8 mouse cellular contexts compared by ENCODE assay signal in genomic region chr10:127165354-127165653, GRCm38 (mm10). TPM values are rescaled to one million over a fixed set of nuclear protein-coding genes. Genes with fewer than 3 reads are reported as not detected.
A peak's percentile ranks its signal among the peaks of the same experiment; 100 is the strongest.
DNase-seq lines count a peak whose midpoint lies in the region; ATAC-seq and TF ChIP-seq lines count a peak whose summit lies in the region.

No protein-coding gene starts in this region.

- ATAC-seq in forebrain, embryonic 15.5 days (replicated peaks) = peak; percentile 69
- ATAC-seq in liver, embryonic 14.5 days (ENCODE audit: insufficient read depth) = peak; percentile 49
- ATAC-seq in activated CD4-positive, CD25-positive, alpha-beta regulatory T cell, adult 4 months = no peak

- H3K27me3 ChIP-seq in E14TG2a.4 (ENCODE audit: insufficient read depth, low read length) = peaks cover 67% of the 10 kb centered on the region
- peaks cover 37% of the 10 kb centered on the region for H3K27me3 ChIP-seq in forebrain, embryonic 15.5 days
- peaks cover 24% of the 10 kb centered on the region for H3K27me3 ChIP-seq in liver, embryonic 14.5 days (ENCODE audit: control insufficient read depth, insufficient read depth, low read length)

- H3K4me1 ChIP-seq in E14TG2a.4 (replicated peaks; ENCODE audit: low read depth, low read length) = peaks cover 54% of the 10 kb centered on the region
- peaks cover 26% of the 10 kb centered on the region for H3K4me1 ChIP-seq in forebrain, embryonic 15.5 days
- H3K4me1 ChIP-seq in liver, embryonic 14.5 days (replicated peaks; ENCODE audit: control insufficient read depth in 2 of 2, insufficient read depth in 2 of 2, low read length in 1 of 2) = peaks cover 4 to 15% of the 10 kb centered on the region in 2 experiments

- DNase-seq in gastrocnemius, adult 2 months = no peak
- DNase-seq in gastrocnemius, postnatal 10 days = no peak
- no peak for DNase-seq in liver, embryonic 14.5 days (ENCODE audit: low read depth in 3 of 3, low spot score in 3 of 3)
- DNase-seq in left cerebral cortex, adult 8-10 months (ENCODE audit: low spot score in 2 of 2) = no peak
- no peak for DNase-seq in B cell, adult 2 months

- under 1% methylated on average over 41 of the region's 42 CpGs for WGBS in forebrain, embryonic 15.5 days
- under 1% methylated on average over 41 of the region's 42 CpGs for WGBS in liver, embryonic 14.5 days (ENCODE audit: insufficient replicate concordance)

- H3K27ac ChIP-seq in gastrocnemius, adult 2 months = peak overlapping the region; percentile 75
- H3K27ac ChIP-seq in forebrain, embryonic 15.5 days (replicated peaks) = peak overlapping the region; percentile 76
- H3K27ac ChIP-seq in liver, embryonic 14.5 days = no peak overlapping the region; the same call in 1 of the 2 replicates

- TF ChIP-seq CTCF in gastrocnemius, adult 2 months (IDR thresholded peaks at IDR 0.05) = no peak
- no peak for TF ChIP-seq CTCF in E14TG2a.4 (conservative IDR thresholded peaks at IDR 0.05; ENCODE audit: low read length)
- TF ChIP-seq CTCF in liver, embryonic 14.5 days (IDR thresholded peaks at IDR 0.05; ENCODE audit: low read depth) = no peak

- H3K36me3 ChIP-seq in E14TG2a.4 (ENCODE audit: insufficient read depth, low read length) = no peaks in the 10 kb centered on the region
- H3K36me3 ChIP-seq in forebrain, embryonic 15.5 days = no peaks in the 10 kb centered on the region
- H3K36me3 ChIP-seq in liver, embryonic 14.5 days (replicated peaks; ENCODE audit: control insufficient read depth, insufficient read depth, low read depth) = no peaks in the 10 kb centered on the region

- H3K4me2 ChIP-seq in forebrain, embryonic 15.5 days (replicated peaks) = peak overlapping the region; percentile 98
- peak overlapping the region; percentile 96 for H3K4me2 ChIP-seq in liver, embryonic 14.5 days (ENCODE audit: low read depth)

- peak overlapping the region; percentile 86 for H3K9ac ChIP-seq in forebrain, embryonic 15.5 days (replicated peaks)
- peak overlapping the region; percentile 72 for H3K9ac ChIP-seq in liver, embryonic 14.5 days (replicated peaks)

- H3K4me3 ChIP-seq in gastrocnemius, adult 2 months = peak overlapping the region; percentile 82
- peak overlapping the region; percentile 86 for H3K4me3 ChIP-seq in E14TG2a.4 (replicated peaks; ENCODE audit: low read length)
- H3K4me3 ChIP-seq in forebrain, embryonic 15.5 days = peak overlapping the region; percentile 84
- H3K4me3 ChIP-seq in liver, embryonic 14.5 days (ENCODE audit: insufficient read depth in 1 of 2, low read depth in 2 of 2, low read length in 2 of 2) = peak overlapping the region; percentile 54 to 63

- no peaks in the 10 kb centered on the region for H3K9me3 ChIP-seq in E14TG2a.4 (ENCODE audit: low read length)
- no peaks in the 10 kb centered on the region for H3K9me3 ChIP-seq in forebrain, embryonic 15.5 days
- H3K9me3 ChIP-seq in liver, embryonic 14.5 days (ENCODE audit: control insufficient read depth, low read length) = no peaks in the 10 kb centered on the region

- intact Hi-C loops in gastrocnemius, adult 2 months (cut with DNase I) = loop anchor here (5.0 kb wide), 1 partner anchor 43 kb away; the partner anchor contains the start of gene Os9

- TF ChIP-seq EP300 in liver, embryonic 14.5 days (IDR thresholded peaks at IDR 0.05; ENCODE audit: low read depth) = no peak

RNA-seq across cellular contexts. Expression of gene B4galnt1, which starts 0.3 kb away (rescaled TPM):
- total RNA-seq in gastrocnemius, adult 2 months (2021) = under 1 TPM; 0.66 to 0.89 TPM
- total RNA-seq in gastrocnemius, postnatal 10 days (2021) = 1 to 10 TPM; 1.6 to 3.3 TPM
- polyA plus RNA-seq in forebrain, embryonic 15.5 days (2015; fragmentation: Nextera tagmentation; extraction: Ambion mirVana) = 35.1 and 36.7 TPM in 2 replicates
- polyA plus RNA-seq in liver, embryonic 14.5 days (2012; rRNA removed) = 9.9 and 10.4 TPM in 2 replicates
- polyA plus RNA-seq in liver, embryonic 14.5 days (2014; fragmentation: Nextera tagmentation; extraction: Ambion mirVana) = 14.6 and 17.1 TPM in 2 replicates
- total RNA-seq in left cerebral cortex, adult 8-10 months (2022) = 100 to 1,000 TPM; 105 to 118 (median 112) TPM
- polyA plus RNA-seq in activated CD4-positive, CD25-positive, alpha-beta regulatory T cell, adult 4 months (2017; shearing (Covaris generic)) = 100 to 1,000 TPM; 152 to 209 TPM

RNA-seq across cellular contexts. Expression of gene Slc26a10, which starts 15.1 kb away (rescaled TPM):
- 1 to 10 TPM; 4.1 to 5.4 TPM for total RNA-seq in gastrocnemius, adult 2 months (2021)
- total RNA-seq in gastrocnemius, postnatal 10 days (2021) = 1 to 10 TPM; 3.0 to 6.1 TPM
- 1.4 and 2.1 TPM in 2 replicates for polyA plus RNA-seq in forebrain, embryonic 15.5 days (2015; fragmentation: Nextera tagmentation; extraction: Ambion mirVana)
- polyA plus RNA-seq in liver, embryonic 14.5 days (2012; rRNA removed) = 1.5 and 1.7 TPM in 2 replicates
- 0.75 and 1.3 TPM in 2 replicates for polyA plus RNA-seq in liver, embryonic 14.5 days (2014; fragmentation: Nextera tagmentation; extraction: Ambion mirVana)
- 1 to 10 TPM; 5.8 to 7.4 (median 6.9) TPM for total RNA-seq in left cerebral cortex, adult 8-10 months (2022)
- 1 to 10 TPM; 2.5 to 2.7 TPM for polyA plus RNA-seq in activated CD4-positive, CD25-positive, alpha-beta regulatory T cell, adult 4 months (2017; shearing (Covaris generic))

RNA-seq across cellular contexts. Expression of gene Arhgef25, which starts 24.6 kb away (rescaled TPM):
- total RNA-seq in gastrocnemius, adult 2 months (2021) = 1 to 10 TPM; 8.5 to 8.8 TPM
- 10 to 100 TPM; 16.2 to 26.2 TPM for total RNA-seq in gastrocnemius, postnatal 10 days (2021)
- 31.4 and 32.3 TPM in 2 replicates for polyA plus RNA-seq in forebrain, embryonic 15.5 days (2015; fragmentation: Nextera tagmentation; extraction: Ambion mirVana)
- 6.9 and 7.7 TPM in 2 replicates for polyA plus RNA-seq in liver, embryonic 14.5 days (2012; rRNA removed)
- 3.4 and 4.8 TPM in 2 replicates for polyA plus RNA-seq in liver, embryonic 14.5 days (2014; fragmentation: Nextera tagmentation; extraction: Ambion mirVana)
- 100 to 1,000 TPM; 153 to 178 (median 174) TPM for total RNA-seq in left cerebral cortex, adult 8-10 months (2022)
- not detected for polyA plus RNA-seq in activated CD4-positive, CD25-positive, alpha-beta regulatory T cell, adult 4 months (2017; shearing (Covaris generic))

RNA-seq across cellular contexts. Expression of gene Dtx3, which starts 30.2 kb away (rescaled TPM):
- total RNA-seq in gastrocnemius, adult 2 months (2021) = 10 to 100 TPM; 20.8 to 25.6 TPM
- total RNA-seq in gastrocnemius, postnatal 10 days (2021) = 10 to 100 TPM; 28.8 to 37.6 TPM
- polyA plus RNA-seq in forebrain, embryonic 15.5 days (2015; fragmentation: Nextera tagmentation; extraction: Ambion mirVana) = 211 and 222 TPM in 2 replicates
- polyA plus RNA-seq in liver, embryonic 14.5 days (2012; rRNA removed) = 35.9 and 38.6 TPM in 2 replicates
- 11.2 and 15.0 TPM in 2 replicates for polyA plus RNA-seq in liver, embryonic 14.5 days (2014; fragmentation: Nextera tagmentation; extraction: Ambion mirVana)
- 100 to 1,000 TPM; 211 to 218 (median 216) TPM for total RNA-seq in left cerebral cortex, adult 8-10 months (2022)
- polyA plus RNA-seq in activated CD4-positive, CD25-positive, alpha-beta regulatory T cell, adult 4 months (2017; shearing (Covaris generic)) = 10 to 100 TPM; 40.6 to 42.9 TPM

RNA-seq across cellular contexts. Expression of gene Os9, which starts 44.4 kb away (rescaled TPM):
- 10 to 100 TPM; 10.9 to 15.1 TPM for total RNA-seq in gastrocnemius, adult 2 months (2021)
- total RNA-seq in gastrocnemius, postnatal 10 days (2021) = 10 to 100 TPM; 29.4 to 33.9 TPM
- 110 and 117 TPM in 2 replicates for polyA plus RNA-seq in forebrain, embryonic 15.5 days (2015; fragmentation: Nextera tagmentation; extraction: Ambion mirVana)
- polyA plus RNA-seq in liver, embryonic 14.5 days (2012; rRNA removed) = 20.9 and 25.0 TPM in 2 replicates
- polyA plus RNA-seq in liver, embryonic 14.5 days (2014; fragmentation: Nextera tagmentation; extraction: Ambion mirVana) = 22.9 and 29.9 TPM in 2 replicates
- total RNA-seq in left cerebral cortex, adult 8-10 months (2022) = 100 to 1,000 TPM; 112 to 130 (median 122) TPM
- 10 to 100 TPM; 51.3 to 75.5 TPM for polyA plus RNA-seq in activated CD4-positive, CD25-positive, alpha-beta regulatory T cell, adult 4 months (2017; shearing (Covaris generic))

Comparison
In these comparisons a context has a peak if more than half of its experiments do, and no peak if none do; other contexts are left out.
1. RNA of gene B4galnt1, which starts 0.3 kb away (total RNA-seq): 105 to 118 TPM in left cerebral cortex, adult 8-10 months; 1.6 to 3.3 TPM in gastrocnemius, postnatal 10 days and 0.66 to 0.89 TPM in gastrocnemius, adult 2 months; every median in the first group is over 10 times any median in the second.
2. RNA of gene Arhgef25, which starts 24.6 kb away (total RNA-seq): 153 to 178 TPM in left cerebral cortex, adult 8-10 months; 16.2 to 26.2 TPM in gastrocnemius, postnatal 10 days and 8.5 to 8.8 TPM in gastrocnemius, adult 2 months; every median in the first group is over 4 times any median in the second.
3. Peak in every context shown above with its lines, with median percentiles within 50 percentile points of each other: H3K4me3 ChIP-seq.